Mouse (Mus musculus) testis, postnatal 14 days (tissue): ENCODE results near the gene Hvcn1.
A peak's percentile ranks its signal among the peaks of the same experiment; 100 is the strongest.
"Not testable (repeated sequence)": the region's sequence is repeated elsewhere in the genome, so short reads cannot be mapped to it uniquely, and the experiment has no call there.

ENCODE experiments used
- DNase-seq: peaks from one replicate; pipeline ENCODE4 v3.0.0; 2021; ENCODE audit warnings: low spot score

Gene Hvcn1

DNA sequence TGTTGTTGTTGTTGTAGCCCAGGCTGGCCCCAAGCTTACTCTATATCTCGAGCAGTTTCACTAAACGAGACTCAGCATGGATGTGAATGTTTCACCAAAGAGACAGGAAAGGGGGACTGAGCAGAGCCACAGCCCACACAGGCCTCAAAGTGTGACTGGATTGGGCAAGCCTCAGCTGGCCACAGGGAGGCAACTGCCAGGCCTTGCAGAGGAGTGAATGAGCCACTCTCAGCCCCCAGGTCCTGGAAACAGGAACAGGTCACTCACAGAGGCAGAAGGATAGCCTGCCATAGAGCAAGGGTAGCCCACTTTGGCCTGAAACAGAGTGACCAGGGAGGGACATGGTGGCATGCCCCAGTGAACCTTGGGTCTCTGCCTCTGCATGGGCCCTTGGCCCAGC, 2.4 kb upstream of the Hvcn1 start:
- no peak for DNase-seq

DNA sequence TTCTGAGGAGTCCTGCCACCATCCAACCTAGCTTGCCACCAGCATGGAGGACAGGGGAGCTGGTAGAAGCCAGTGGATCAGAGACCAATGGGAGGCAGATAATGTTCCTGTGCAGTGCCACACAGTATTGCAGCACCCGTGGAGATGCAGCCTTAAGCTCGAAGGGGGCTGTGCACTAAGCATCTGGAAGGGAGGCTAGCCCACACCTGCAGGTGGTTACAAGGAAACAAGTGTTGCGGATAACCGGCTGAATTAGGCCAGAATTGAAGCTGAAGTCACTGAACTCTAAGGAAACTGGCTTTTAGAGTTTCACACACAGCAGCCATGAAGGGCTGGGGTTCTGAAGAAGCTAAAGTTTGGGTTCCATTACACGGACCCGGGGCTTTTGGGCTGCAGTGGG, 2.3 kb downstream of the Hvcn1 start:
- peak; percentile 60 for DNase-seq

DNA sequence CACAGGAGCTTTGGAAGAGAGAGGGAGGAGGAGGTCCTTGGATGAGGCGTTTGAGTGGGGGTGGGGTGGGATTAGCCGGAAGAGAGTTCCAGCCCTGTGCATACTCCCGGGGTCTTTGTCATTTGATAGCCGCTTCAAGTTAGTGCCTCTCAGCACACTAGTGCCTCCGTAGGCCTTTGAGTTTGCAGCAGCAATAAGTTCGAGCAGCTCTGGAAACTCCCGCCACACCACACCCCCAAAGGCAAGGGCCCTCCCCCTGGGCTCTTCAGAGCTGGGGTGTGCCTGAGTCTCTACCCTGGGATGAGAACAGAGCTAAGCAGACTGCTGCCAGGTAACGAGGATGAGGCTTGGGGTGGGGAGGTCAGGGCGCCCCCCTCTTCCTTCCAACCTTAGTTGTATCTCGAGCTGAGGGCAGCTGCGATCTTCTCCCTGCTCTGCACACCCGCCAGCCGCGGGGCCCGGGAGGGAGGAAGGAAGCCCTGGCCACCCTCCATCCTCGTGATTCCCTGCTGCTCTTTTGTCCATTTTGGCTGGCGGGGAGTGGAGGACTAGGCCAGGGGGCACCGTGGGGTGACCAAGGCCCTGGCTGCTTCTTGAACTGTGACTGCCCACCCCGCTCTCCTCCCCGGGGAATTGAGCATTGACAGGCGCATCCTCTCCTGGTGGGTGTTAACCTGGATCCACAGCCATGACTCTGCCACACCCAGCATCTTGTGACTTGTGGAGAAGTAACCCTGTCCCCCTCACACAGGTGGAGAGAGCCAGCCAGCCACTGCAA, 3.2 kb downstream of the Hvcn1 start:
- DNase-seq: no peak

DNA sequence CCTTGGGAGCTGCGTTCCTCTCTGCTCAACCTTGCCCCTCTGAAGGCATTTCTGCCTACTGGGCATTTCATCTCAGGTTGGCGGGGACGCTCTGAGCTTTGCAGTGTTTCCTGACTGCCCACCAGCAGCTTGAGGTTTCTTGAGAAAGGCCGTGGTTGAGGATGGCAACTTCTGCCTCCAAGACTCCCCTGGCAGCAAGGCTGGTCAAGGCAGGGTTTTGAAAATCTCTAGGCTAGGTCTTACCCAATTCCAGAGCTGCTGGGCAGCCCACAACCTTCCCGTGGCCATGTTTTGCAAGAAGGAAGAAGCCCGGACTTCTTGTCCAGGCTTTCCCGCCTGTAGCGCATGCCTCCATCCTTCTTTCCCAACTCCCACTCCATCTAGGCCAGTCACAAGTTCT, 4.3 kb downstream of the Hvcn1 start:
- no peak for DNase-seq

DNA sequence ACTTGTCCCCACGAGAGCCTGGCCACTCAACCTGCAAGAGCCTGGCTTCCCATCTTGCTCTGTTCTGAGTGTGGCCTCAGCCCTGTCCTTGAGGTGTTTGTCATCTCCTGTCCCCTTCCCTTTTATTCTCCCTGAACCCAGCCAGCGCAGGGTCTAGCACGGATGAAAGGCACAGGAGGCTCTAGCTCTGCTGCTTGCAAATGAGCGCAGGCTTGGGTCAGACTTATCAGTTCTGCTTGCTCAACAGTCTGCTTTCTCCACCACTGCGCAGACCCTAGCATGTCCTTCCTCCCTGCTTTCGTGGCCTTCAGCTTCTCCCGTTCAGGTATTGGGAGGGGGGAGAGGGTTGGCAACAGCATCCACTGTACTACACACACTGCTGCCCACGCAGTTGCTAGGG, 5.5 kb downstream of the Hvcn1 start:
- DNase-seq: no peak

DNA sequence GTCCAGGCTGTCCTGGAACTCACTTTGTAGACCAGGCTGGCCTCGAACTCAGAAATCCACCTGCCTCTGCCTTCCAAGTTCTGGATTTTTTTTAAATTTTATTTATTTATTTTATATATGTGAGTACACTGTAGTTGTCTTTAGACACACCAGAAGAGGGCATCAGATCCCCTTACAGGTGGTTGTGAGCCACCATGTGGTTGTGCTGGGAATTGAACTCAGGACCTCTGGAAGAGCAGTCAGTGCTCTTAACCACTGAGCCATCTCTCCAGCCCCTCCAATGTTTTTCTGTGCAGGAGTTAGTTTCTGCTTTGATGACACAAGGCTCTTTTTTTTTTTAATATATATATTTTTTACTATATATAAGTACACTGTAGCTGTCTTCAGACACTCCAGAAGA, 6.2 kb downstream of the Hvcn1 start:
- not testable (repeated sequence) for DNase-seq

DNA sequence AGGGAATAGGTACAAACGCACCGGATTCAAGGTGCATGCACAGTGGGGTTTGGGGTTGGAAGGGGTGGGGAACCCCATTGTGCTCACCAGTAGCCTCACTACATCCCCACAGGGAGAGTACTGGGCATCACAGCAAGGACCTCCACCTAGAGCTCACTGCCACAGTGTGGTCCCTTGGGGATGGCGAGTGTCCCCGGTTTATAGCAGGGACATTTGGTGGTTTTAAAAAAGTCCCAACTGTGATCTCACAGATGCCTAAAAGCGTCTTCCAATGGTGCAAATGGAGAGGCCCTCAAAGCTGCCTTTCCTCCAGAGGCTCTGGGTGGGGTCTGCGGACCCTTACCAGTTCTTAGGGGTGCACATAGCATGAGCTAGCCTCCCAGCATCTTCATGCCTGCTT, 7.3 kb downstream of the Hvcn1 start:
- DNase-seq: no peak

DNA sequence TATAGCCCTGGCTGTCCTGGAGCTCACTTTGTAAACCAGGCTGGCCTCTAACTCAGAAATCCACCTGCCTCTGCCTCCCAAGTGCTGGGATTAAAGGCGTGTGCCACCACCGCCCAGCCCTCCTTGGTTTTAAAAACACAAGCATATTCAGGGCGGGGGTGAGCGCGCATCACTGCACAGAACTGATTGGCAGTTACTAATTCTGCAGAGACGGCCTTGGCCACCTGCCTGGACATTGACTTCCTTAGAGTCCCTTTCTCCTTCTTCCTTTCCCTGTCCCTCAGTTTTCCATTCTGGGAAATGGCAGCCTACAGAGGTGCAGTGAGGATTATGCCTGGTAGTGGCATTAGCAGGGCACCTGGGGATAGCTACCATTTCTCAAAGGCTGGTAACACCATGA, 11.0 kb downstream of the Hvcn1 start:
- no peak for DNase-seq

DNA sequence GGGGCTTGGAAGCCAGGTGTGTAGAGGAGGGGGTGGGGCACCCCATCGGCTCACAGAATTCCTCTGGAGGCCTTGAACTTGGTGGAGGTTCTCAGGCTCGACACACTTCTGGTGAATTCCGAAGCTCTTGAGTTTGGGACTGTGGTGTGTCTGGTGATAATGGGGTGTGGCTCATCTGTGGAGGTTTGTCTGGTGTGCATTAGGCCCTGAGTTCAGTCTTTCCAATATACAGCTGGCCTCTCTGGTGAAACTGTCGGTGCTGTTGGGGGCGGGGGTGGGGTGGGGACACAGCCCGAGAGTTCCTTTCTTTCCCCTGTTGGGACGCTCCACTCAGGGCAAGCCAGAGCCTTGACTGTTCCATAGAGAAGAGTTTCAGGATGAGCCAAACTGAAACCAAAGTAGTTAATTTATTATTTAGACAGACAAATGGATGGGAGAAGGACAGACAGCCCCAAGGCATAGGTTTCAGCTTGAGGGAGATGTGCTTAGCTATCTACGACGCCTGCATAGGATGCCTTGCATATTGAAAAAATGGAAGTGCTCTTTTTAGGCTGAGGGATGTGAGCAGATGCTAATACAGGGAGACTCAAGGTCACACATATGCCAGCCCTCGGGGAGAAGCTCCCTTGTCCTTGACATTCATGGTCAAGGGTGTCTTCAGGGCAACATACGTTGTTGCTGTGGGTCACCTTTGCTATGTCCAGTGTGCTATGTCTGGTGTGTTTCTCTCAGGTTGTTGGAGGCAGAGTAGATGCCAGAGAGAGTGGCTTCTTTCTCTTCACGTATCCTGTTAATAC, 11.7 kb downstream of the Hvcn1 start:
- no peak for DNase-seq

DNA sequence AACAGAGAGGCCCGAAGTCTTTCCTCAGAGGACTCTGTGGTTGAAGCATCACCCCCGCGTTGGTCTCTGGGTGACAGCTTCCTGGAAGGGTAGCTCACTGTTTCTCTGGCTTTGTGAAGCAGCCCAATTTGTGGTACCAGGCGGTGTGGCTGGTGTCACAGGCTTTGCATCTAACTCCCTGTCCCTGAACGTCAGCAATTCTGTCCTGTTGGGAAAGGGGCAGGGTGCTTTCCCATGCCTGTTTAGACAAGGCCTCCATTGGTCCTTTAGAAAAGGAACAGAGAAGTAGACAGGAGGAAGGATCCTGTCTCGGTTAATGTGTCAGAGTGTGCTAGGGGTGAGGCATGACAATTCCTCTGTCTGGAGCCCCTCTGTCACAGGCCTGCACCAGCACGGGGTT, 12.3 kb downstream of the Hvcn1 start:
- no peak for DNase-seq

DNA sequence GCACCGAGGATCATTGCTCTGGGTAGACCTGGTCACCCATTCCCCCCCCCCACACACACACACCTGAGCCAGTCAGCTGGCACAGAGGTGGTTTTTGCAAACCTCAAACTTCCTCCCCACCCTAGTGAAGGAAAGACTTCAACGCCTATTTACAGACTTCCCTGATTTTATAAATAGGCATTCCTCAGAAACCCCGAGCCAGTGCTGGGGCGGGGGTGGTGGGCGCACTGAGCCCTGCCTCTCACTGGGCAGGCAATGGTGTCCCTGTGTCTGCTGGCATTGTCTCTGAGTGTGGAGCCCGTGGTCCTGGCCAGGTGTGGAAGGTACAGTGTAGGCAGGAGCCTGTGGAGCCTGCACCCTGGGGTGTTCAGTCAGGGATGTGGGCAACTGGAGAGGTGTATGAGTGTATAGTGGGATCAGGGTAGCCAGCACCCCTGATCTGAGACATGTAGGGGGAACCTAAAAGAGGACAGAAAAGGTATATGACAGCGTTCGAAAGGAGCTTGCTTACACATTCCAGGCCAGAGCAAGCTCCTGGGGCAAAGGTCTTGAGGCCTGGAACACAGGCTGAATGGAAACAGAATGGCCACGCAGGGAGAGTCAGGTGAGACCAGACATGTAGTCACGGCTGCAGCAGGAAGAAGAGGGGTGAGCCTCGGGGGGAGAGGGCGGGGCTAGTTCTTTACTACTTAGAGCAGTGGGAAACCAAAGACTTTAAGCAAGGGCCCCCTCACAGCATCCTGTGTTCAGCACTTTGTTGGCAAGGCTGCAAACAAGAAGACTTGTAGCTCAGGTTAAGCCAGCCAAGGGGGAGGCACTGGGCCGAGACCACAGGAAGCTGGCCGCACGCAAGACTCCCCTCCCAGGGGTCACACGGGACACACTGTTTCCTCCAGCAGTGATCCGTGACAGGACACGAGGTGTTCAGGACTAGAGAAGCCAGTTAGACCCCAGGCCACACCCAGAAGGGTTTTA, 13.3 kb downstream of the Hvcn1 start:
- no peak for DNase-seq

DNA sequence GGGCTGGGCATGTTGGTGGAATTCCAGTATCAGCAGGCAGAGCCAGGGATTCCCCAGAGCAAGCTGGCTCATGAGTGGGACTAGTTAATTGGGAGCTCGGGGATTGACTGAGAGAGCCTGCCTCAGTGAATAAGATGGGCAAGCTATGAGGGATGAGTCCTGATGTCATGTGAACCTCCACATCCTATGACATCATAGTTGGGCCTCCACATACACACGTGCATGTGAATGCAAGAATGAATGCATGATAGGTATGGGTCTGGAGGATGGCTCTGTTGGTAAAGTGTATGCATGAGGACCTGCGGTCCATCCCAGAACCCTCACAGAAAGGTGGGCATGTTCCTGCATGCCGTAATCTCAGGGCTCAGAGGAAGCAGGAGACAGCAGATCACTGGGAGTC, 14.5 kb downstream of the Hvcn1 start:
- no peak for DNase-seq

DNA sequence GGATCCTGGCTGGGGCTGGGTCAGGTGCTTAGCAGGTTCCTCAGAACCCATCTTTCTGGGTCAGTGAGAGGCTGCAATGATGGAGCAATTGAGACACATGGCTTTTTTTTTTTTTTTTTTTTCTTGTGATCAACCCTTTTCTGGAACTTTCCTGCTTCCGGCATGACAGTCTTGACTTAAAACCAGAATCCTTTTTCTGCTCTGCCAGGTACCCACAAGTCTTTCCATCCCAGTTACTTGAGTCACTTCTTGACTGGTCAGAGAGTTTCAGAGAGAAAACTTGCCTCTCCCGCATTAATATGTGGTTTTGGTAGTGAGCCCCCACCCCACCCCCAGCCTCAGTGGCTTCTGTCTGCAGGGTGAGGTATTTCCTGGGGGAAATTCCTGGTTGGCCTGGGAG, 17.7 kb downstream of the Hvcn1 start:
- no peak for DNase-seq

DNA sequence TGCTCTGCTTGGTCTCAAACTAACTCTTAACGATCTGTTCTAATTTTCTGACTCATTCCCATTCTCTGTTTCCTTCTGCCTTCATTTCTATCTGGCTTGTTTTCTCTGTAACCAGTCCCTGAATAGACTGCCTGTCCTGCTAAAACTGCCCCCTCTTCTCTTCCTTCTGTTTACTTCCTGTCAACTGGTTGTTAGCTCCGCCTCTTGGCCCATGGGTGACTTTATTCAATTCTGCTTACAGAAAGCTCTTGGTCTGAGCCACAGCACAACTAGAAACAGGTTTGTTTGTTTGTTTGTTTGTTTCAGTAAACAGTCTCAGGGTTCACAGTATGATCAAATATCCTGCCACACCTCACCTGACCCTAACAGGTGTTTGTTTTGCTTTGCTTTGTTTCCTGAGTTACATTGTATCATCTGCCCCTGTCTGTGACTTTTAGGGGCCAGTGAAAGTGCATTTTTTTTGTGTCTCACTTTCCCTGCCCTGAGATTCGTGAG, 21.7 kb downstream of the Hvcn1 start:
- no peak for DNase-seq

DNA sequence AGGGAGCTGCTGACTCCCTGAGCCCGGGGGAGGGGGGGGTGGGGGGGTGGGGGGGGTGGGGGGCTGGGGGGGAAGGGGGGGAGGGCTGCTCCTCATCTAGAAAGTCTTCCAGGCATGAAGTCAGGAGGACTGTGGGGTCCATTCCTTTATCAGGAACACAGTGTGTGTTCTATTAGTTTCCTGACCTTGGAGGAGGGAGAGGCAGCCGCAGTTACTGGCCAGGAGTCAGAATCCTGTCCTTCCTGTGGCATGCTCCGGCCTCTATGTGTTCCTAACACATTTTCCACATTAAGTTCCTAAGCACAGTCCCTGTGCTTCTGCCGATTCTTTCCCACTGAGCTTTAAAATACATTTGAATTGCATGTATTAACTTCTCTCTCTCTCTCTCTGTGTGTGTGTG, 22.2 kb downstream of the Hvcn1 start:
- DNase-seq: peak; percentile 83

DNA sequence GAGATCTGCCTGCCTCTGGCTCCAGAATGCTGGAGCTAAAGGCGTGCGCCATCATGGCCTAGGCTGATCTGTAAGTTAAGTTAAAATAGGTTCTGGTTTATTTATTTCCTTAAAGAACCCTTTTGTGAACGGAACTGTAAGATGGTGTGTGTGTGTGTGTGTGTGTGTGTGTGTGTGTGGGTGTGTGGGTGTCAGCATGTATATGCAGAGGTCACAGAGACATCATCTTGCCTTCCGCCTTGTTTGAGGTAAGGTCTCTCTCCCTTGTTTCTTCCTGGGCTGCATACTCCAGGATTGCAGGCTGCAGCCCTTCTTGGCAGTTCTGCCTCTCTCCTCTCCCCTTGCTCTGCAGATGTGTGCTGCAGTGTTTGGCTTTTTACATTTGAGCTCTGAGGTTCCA, 24.2 kb downstream of the Hvcn1 start:
- DNase-seq: no peak

DNA sequence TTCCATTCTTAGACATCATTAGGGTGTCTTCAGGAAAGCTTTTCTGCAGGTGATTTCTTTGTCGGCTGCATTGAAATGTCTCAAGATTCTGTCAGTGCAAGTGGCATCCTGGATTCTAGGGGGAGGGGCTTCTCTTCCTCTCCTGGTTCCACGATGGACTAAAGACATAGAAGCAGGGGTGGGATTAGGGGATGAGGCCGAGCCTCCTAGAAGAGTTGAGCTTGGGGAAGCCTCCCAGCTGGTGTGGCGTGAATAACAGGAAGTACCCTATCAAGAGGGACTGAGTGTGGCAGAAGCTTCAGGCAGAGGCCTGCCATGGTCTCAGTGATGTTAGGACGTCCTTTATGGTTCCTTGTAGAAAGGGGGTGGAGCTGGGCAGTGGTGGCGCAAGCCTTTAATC, 24.8 kb downstream of the Hvcn1 start:
- DNase-seq: no peak

DNA sequence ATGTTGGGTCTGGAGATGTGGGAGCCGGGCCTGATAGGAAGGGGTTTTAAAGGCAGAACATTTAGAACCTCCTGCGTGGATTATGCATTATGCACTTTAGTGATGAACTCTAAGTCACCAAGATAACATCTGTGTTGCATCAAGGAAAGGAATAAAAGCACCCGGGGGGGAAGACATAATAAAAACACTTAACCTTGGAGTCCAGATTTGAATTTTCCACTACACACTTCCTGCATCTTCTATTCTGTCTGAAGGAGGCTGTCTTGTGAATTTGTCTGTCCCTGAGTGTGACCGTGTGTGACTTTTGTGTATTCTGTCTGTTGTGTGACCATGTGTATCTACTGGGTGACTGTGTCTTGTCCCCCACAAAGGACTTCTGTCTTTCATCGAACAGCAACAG, 25.4 kb downstream of the Hvcn1 start:
- no peak for DNase-seq

DNA sequence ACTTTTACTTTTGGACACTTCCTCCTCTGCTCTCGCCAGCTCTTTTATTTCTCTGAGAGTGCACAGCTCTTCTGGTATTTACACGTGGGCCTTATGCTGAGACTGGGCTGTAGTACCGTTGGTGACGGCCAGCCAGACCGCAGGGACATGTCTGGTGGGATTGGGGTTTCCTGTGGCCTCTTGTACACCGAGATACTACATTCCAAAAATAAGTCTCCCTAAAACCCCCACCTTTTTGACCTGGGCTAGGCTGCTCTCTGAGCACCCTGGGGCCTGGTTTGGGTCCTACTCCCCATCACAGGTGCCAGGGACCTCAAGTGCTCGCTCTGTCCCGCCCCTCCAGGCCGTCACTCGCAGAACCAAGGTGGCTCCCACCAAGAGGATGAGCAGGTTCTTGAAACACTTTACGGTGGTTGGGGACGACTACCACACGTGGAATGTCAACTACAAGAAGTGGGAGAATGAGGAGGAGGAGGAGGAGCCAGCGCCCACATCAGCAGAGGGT, 26.5 kb downstream of the Hvcn1 start:
- no peak for DNase-seq

DNA sequence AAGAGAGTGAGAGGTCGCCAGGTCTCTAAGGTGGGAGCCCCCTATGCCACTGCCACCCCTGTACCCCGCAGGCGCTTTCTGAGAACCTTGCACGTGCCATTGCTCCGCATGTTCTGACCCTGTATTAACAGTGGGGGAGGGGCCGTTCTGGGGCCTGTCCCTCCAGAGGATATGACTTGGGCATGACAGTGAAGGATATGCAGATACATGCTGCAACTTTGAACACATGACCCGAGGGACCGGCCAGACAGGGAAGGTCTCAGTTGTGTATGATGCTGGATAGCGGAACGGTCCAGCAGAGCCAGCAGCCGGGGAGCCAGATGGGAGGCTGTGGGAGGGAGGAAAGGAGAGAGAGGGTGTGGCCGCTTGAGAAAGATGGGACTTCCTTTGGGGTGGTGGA, 27.1 kb downstream of the Hvcn1 start:
- no peak for DNase-seq

DNA sequence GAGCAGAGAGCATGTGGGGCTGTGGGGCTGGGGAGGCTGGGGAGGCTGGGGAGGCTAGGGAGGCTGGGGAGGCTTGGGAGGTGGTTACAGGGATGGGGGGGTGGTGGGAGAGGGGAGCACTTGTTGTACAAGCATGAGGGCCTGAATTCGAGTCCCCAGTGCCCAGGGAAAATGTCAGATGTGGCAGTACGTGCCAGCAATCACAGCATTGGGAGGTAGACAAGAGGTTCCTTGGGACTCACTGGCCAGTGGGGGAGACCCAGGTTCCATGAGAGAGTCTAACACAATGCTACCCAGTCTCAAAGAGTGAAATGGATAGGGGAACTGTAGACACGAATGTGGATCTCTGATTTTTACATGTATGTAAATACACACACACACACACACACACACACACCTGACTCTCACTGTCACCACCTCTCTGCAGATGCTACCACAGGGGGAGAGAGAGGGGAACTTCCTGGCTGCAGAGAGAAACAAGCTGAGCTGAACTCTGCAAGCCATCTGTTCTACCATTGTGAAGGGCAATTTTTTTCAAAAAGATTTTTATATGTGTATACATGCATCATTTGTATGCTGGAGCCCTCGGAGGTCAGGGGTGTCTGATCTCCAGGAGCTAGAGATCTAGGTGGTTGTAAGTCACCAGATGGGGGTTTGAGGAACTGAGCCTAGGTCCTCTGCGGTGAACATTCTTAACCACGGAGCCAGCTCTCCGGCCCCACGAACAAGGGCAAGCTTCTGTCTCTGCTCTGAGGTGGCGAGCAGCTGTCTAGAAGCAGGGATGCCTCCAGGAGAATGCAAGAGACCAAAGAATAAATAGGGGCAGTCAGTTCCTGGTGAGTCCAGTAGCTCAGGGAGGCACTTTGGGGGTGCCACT, 28.0 kb downstream of the Hvcn1 start:
- no peak for DNase-seq
